Mouse (Mus musculus) heart, adult 2 months (tissue): ENCODE results near the gene Zfp428. TPM values are rescaled to one million over a fixed set of nuclear protein-coding genes. Genes with fewer than 3 reads are reported as not detected.
"Not testable (repeated sequence)": the region's sequence is repeated elsewhere in the genome, so short reads cannot be mapped to it uniquely, and the experiment has no call there.

Source experiments
- DNase-seq, 2 experiments: peaks; one replicate each; pipeline ENCODE4 v3.0.0; 2021
- H3K27ac ChIP-seq: fragments of 200-600 bp; 2 replicates; pipeline ENCODE4 v1.8.1; 2022
- H3K27me3 ChIP-seq: fragments of 200-500 bp; 2 replicates; pipeline ENCODE4 v1.6.1; 2012; ENCODE audit warnings: mild to moderate bottlenecking, low read length, inconsistent platforms, mixed read lengths; ENCODE audit not compliant: control insufficient read depth, insufficient read depth
- H3K36me3 ChIP-seq: fragments of 200-500 bp; 2 replicates; pipeline ENCODE4 v1.6.1; 2012; ENCODE audit warnings: low read length, inconsistent platforms; ENCODE audit not compliant: control insufficient read depth, insufficient read depth
- H3K4me1 ChIP-seq: fragments of 200-500 bp; 2 replicates; pipeline ENCODE4 v1.6.1; 2011; ENCODE audit warnings: low read length; ENCODE audit not compliant: control insufficient read depth, insufficient read depth
- H3K4me3 ChIP-seq: fragments of 200-600 bp; 2 replicates; pipeline ENCODE4 v1.8.1; 2022
- H3K79me2 ChIP-seq: fragments of 200-500 bp; replicated peaks from 2 replicates; pipeline ENCODE4 v1.6.1; 2012; ENCODE audit warnings: mild to moderate bottlenecking, inconsistent platforms, low read length, moderate library complexity, mixed read lengths; ENCODE audit not compliant: control insufficient read depth, insufficient read depth
- H3K9ac ChIP-seq: fragments of 200-500 bp; 2 replicates; pipeline ENCODE4 v1.6.1; 2012; ENCODE audit warnings: low read depth, mild to moderate bottlenecking, control low read depth, inconsistent platforms, low read length, mixed read lengths
- CTCF ChIP-seq: fragments of 200-600 bp; IDR thresholded peaks from 2 replicates; pipeline ENCODE4 v1.8.1; 2022; ENCODE audit warnings: antibody characterized with exemption, mild to moderate bottlenecking, moderate library complexity
- EP300 ChIP-seq: fragments of 200-500 bp; IDR thresholded peaks from 2 replicates; pipeline ENCODE4 v1.6.1; 2011; ENCODE audit warnings: low read depth, low read length, control low read depth; ENCODE audit not compliant: insufficient read depth
- POLR2A ChIP-seq: fragments of 200-500 bp; IDR thresholded peaks from 2 replicates; pipeline ENCODE4 v1.6.1; 2011; ENCODE audit warnings: mild to moderate bottlenecking, low read depth, low read length, control low read depth; ENCODE audit not compliant: insufficient read depth
- WGBS: fragments of 180-500 bp; shearing (Covaris S2); methylation state at CpG from one replicate; pipeline ENCODE4 v1.1.7; 2018; 5-methylcytosine and 5-hydroxymethylcytosine counted together
- intact Hi-C: fragments of 180-260 bp; cut with DNase I; formaldehyde crosslinking; loops from one replicate; pipeline ENCODE4 v1.15.1; 2025
- polyA plus RNA-seq: library from polyadenylated mRNA; depleted of rRNA; stranded (reverse); fragments of >200 nt; gene quantifications from 2 replicates; pipeline ENCODE4 v1.2.3, GENCODE M21; 2012
- total RNA-seq, 2 experiments: library from RNA; stranded (reverse); gene quantifications; 2 replicates each; pipeline ENCODE4 v1.2.3; 2021

Zfp428 gene
- total and polyA plus RNA-seq, 3 experiments: 14.5 to 28.7 (median 14.9) TPM

- H3K36me3 ChIP-seq: no peaks in the 10 kb centered on the region
- intact Hi-C loops: loop anchor here (5.0 kb wide), 1 partner anchor 183 kb away; no protein-coding TSS in a partner anchor
- 93% methylated on average over 2 of the region's 2 CpGs for WGBS
- H3K9ac ChIP-seq: no peak overlapping the region
- no peaks in the 10 kb centered on the region for H3K79me2 ChIP-seq
- TF ChIP-seq EP300: no peak
- no peak for TF ChIP-seq POLR2A
- no peak for TF ChIP-seq CTCF
- no peak for DNase-seq
- H3K4me1 ChIP-seq: no peaks in the 10 kb centered on the region
- H3K27me3 ChIP-seq: no peaks in the 10 kb centered on the region
- no peak overlapping the region for H3K4me3 ChIP-seq
- no peak overlapping the region for H3K27ac ChIP-seq
Measured at GRCm38 (mm10) chr7:24479685-24480084, 27.1 kb upstream of the Zfp428 start.

- intact Hi-C loops: no loop called here
- no peak overlapping the region for H3K4me3 ChIP-seq
- WGBS: 49% methylated on average over 18 of the region's 18 CpGs
- no peaks in the 10 kb centered on the region for H3K4me1 ChIP-seq
- H3K9ac ChIP-seq: no peak overlapping the region
- no peak overlapping the region for H3K27ac ChIP-seq
- no peak for TF ChIP-seq EP300
- TF ChIP-seq POLR2A: no peak
- no peak for TF ChIP-seq CTCF
- DNase-seq: no peak
- H3K36me3 ChIP-seq: no peaks in the 10 kb centered on the region
- H3K27me3 ChIP-seq: no peaks in the 10 kb centered on the region
- H3K79me2 ChIP-seq: no peaks in the 10 kb centered on the region
Measured at GRCm38 (mm10) chr7:24480121-24480941, 26.5 kb upstream of the Zfp428 start.

GRCm38 (mm10) chr7:24480986-24481473 is 25.8 kb upstream of the Zfp428 start:
- Histone ChIP-seq H3K9ac (no peak overlapping the region), H3K36me3 (no peaks in the 10 kb centered on the region), H3K79me2 (no peaks in the 10 kb centered on the region), H3K4me3 (peak overlapping the region; percentile 59), H3K27ac (no peak overlapping the region), H3K27me3 (no peaks in the 10 kb centered on the region), H3K4me1 (no peaks in the 10 kb centered on the region)
- WGBS: 21% methylated on average over 14 of the region's 14 CpGs
- intact Hi-C loops: no loop called here
- no peak for DNase-seq
- TF ChIP-seq EP300: no peak
- TF ChIP-seq CTCF: no peak
- TF ChIP-seq POLR2A: no peak

DNA sequence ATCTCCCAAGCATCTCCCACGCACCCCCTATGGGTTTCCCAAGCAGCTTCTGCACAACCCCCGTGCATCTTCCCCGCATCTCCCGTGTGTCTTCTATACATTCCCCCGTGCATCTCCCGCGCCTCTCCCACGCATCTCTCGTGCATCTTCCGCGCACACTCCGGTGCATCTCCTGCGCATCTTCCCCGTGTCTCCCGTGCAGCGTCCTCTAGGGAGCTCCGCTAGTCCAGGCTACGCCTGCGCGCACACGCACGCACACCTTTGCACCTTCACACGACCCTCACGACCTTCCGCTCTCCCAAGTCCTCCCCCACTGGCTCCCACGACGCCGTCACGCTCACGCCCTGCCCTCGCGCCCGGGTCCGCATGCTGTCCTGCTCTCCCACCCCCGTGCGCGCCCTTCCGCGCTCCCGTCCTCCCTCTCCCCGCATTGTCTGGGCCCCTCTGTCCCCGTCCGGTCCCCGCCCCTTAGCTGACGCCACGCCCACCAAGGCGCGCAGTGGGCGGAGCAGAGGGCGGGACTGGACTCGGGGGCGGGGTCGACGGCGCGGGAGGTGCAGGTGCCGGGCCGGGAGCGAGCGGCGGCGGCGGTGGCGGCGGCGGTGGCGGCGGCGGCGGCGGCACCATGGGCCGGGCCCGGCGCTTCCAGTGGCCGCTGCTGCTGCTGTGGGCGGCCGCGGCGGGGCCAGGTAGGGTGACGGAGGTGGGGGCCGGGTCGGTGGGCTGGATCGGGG is 25.2 kb upstream of the Zfp428 start, which contains the start of gene Cadm4:
TSS of gene Cadm4 (plus strand) at position 550 of the 734 bp plus-strand sequence.
- Histone ChIP-seq H3K9ac (peak within 1 kb of the TSS; percentile 71), H3K27me3 (no peaks in the 10 kb centered on the region), H3K4me3 (peak within 1 kb of the TSS; percentile 59), H3K4me1 (no peaks in the 10 kb centered on the region), H3K79me2 (no peaks in the 10 kb centered on the region), H3K27ac (no peak within 1 kb of the TSS; the same call in 1 of the 2 replicates), H3K36me3 (no peaks in the 10 kb centered on the region)
- intact Hi-C loops: loop anchor here (2.0 kb wide), 1 partner anchor 25 kb away; the partner anchor contains the start of gene Zfp428
- TF ChIP-seq POLR2A (peak; percentile 52; the same call in 1 of the 2 replicates), CTCF (no peak), EP300 (no peak)
- 2% methylated on average over 83 of the region's 83 CpGs for WGBS
- peak; percentile 87 to 93 for DNase-seq

DNA sequence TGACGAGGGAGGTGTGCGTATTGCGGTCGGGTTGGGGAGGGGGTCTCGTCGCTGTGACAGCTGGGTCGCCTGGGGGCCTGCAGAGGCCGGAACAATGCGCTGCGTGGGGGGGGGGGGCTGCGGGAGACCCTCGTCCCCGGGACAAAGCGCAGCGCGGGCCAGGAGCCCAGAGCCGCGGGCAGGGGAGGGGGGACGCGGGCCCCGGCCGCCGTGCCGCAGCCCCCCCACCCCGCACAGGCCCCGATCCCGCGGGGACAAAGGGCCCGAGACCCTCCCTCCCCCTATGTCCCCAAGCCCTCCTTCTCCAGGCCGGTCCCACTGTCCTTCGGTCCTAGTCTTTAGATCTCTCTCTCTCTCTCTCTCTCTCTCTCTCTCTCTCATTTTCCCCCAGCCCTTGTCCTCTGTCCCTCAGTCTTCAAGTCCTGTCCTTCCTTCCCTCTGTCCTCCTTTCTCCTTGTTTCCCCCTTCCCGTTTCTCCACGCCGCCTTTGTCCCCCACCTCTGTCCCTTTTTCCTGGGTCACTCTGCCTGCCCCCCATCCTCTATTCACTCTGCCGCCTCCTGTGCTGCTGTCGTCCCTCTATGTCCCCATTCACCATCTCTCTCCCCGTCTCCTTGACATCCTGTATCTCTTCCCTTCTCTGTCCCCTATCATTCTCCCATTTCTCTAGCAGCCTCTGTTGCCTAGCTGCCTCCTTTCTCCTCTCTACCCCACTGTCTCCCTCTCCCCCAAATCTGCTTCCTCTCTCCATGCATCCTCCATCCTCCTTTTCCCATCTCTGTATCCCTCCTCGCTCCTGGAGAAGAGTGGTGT is 24.4 kb upstream of the Zfp428 start:
- Histone ChIP-seq H3K79me2 (peaks cover 2% of the 10 kb centered on the region; the same call in 1 of the 2 replicates), H3K4me1 (no peaks in the 10 kb centered on the region), H3K9ac (peak overlapping the region; percentile 71), H3K4me3 (peak overlapping the region; percentile 59; the same call in 1 of the 2 replicates), H3K27ac (no peak overlapping the region), H3K36me3 (no peaks in the 10 kb centered on the region), H3K27me3 (no peaks in the 10 kb centered on the region)
- WGBS: 5% methylated on average over 21 of the region's 38 CpGs
- intact Hi-C loops: loop anchor here (2.0 kb wide), 1 partner anchor 24 kb away; the partner anchor contains the start of gene Zfp428
- TF ChIP-seq EP300: no peak
- no peak for TF ChIP-seq POLR2A
- TF ChIP-seq CTCF: no peak
- DNase-seq: no peak

DNA sequence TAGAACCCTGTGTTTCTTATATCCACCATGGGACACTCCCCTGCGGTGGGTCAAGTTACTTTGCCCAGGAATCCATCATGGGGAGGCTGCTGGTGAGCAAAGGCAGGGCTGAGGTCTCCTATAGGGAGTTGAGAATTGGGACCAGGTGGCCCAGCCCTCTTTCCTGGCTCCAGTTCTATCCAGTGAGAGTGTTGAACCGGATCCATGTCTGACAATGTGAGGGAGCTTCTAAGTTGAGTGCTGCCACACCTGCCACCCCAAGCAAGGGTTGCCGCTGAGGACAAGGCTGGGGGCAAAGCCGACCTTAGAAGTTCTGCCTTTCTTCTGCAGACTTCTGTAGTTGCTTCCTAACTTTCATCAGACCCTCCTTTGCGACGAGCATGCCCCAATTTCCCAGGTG is 23.5 kb upstream of the Zfp428 start:
- not testable (repeated sequence) for H3K79me2 ChIP-seq, H3K4me3 ChIP-seq, H3K27me3 ChIP-seq, DNase-seq, H3K4me1 ChIP-seq, H3K27ac ChIP-seq, H3K36me3 ChIP-seq, H3K9ac ChIP-seq
- intact Hi-C loops: loop anchor here (2.0 kb wide), 1 partner anchor 24 kb away; the partner anchor contains the start of gene Zfp428
- 49% methylated on average over 6 of the region's 6 CpGs for WGBS
